Mouse (Mus musculus): ENCODE results near the gene Parvg.

DNA sequence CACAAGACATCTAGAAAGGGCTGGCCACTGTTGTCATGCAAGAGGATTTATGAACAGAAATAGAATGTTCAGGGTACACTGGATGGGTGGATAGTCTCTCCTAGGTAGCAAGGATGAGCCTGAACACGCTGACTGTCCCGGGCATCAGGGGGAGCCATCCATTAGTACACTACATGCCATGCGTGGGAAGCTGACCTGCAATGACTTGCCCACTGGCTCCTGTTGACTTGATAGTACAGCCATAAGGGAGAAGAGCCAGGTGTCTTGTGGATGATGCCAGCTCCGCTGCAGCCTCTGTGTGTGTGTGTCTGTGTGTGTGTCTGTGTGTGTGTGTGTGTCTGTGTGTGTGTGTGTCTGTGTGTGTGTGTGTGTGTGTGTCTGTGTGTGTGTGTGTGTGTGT lies 4.4 kb upstream of the Parvg start:
- TF ChIP-seq CTCF (IDR thresholded peaks at IDR 0.05; ENCODE audit: low read depth) (no peak), EP300 (IDR thresholded peaks at IDR 0.05; ENCODE audit: low read depth) (no peak)
